Comparison of ENCODE assay signal across 8 mouse cellular contexts in the genomic region with DNA sequence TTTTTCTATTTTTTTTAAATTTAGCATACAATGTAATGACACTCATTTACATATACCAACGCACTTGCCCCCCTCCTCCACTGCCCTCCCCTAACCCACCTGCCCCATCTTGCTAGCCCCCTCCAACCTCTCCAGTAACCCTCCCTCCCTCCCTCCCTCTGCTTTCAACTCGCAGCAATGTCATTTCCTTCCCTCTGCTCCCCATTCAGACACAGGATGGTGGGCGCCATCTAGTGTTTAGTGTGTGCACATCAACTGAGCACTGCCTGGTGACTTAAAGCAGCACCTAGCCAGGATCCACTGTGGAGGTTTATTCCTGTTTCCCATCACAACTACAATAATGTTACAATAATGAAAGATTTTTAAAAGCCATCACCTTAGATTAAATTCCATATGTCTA.
DNase-seq lines count a peak whose midpoint lies in the region; ATAC-seq and TF ChIP-seq lines count a peak whose summit lies in the region.

No protein-coding gene starts in this region.

- H3K4me3 ChIP-seq in spleen, adult 2 months (ENCODE audit: extremely low read depth, insufficient read depth, insufficient read length), result no peak overlapping the region
- no peak overlapping the region for H3K4me3 ChIP-seq in forebrain, embryonic 14.5 days (ENCODE audit: low read depth, low read length)
- H3K4me3 ChIP-seq in midbrain, embryonic 15.5 days, result no peak overlapping the region
- no peak overlapping the region for H3K4me3 ChIP-seq in stomach, postnatal 0 days (ENCODE audit: low read depth, low read length)

- WGBS in spleen, adult 2 months, result 1% methylated on average over 3 of the region's 3 CpGs
- whole genome bisulfite sequencing in forebrain, embryonic 14.5 days, result 0% methylated on average over 3 of the region's 3 CpGs
- 4% methylated on average over 3 of the region's 3 CpGs for whole genome bisulfite sequencing in midbrain, embryonic 15.5 days
- WGBS in stomach, postnatal 0 days, result 4% methylated on average over 3 of the region's 3 CpGs

- H3K4me1 ChIP-seq in spleen, adult 2 months (ENCODE audit: control insufficient read depth, insufficient read depth, insufficient read length), result no peaks in the 10 kb centered on the region
- no peaks in the 10 kb centered on the region for H3K4me1 ChIP-seq in forebrain, embryonic 14.5 days (ENCODE audit: control insufficient read depth, insufficient read depth, low read length)
- H3K4me1 ChIP-seq in midbrain, embryonic 15.5 days, result no peaks in the 10 kb centered on the region
- no peaks in the 10 kb centered on the region for H3K4me1 ChIP-seq in stomach, postnatal 0 days (replicated peaks; ENCODE audit: control insufficient read depth, insufficient read depth)

- DNase-seq in spleen, adult 2 months (ENCODE audit: low read depth in 1 of 2, low spot score in 2 of 2), result peak in 1 of 2 experiments; percentile 20
- DNase-seq in spleen, adult 12 weeks (ENCODE audit: low spot score), result no peak
- DNase-seq in forebrain, embryonic 14.5 days (ENCODE audit: low spot score), result peak; percentile 89
- peak; percentile 71 for DNase-seq in left cerebral cortex, postnatal 4 days
- DNase-seq in stomach, postnatal 0 days (ENCODE audit: low spot score), result peak; percentile 74

- no peak overlapping the region for H3K4me2 ChIP-seq in forebrain, embryonic 14.5 days (ENCODE audit: low read length)
- H3K4me2 ChIP-seq in midbrain, embryonic 15.5 days, result no peak overlapping the region
- H3K4me2 ChIP-seq in stomach, postnatal 0 days (replicated peaks; ENCODE audit: low read depth), result no peak overlapping the region

- H3K9me3 ChIP-seq in forebrain, embryonic 14.5 days (replicated peaks; ENCODE audit: control insufficient read depth, low read length), result no peaks in the 10 kb centered on the region
- H3K9me3 ChIP-seq in midbrain, embryonic 15.5 days, result no peaks in the 10 kb centered on the region
- no peaks in the 10 kb centered on the region for H3K9me3 ChIP-seq in stomach, postnatal 0 days (ENCODE audit: control insufficient read depth, low read length)

- TF ChIP-seq POLR2A in spleen, adult 2 months (IDR thresholded peaks at IDR 0.05; ENCODE audit: low read depth, low read length), result no peak

- peak; percentile 92 for ATAC-seq in cerebellum, adult (ENCODE audit: insufficient number of reproducible peaks, low FRiP score, low TSS enrichment)
- ATAC-seq in forebrain, embryonic 14.5 days, result peak; percentile 90
- ATAC-seq in inflammation-experienced regulatory T-cells, adult 6 months, result peak; percentile 60
- peak; percentile 86 for ATAC-seq in midbrain, embryonic 15.5 days (replicated peaks)
- ATAC-seq in stomach, postnatal 0 days (ENCODE audit: low FRiP score, low TSS enrichment), result 0 out of 2 replicates have a peak, but pooled peaks have one; percentile 69

- intact Hi-C loops in left cerebral cortex, postnatal 4 days (cut with DNase I), result loop anchor here (5.0 kb wide), 1 partner anchor 637 kb away; no protein-coding TSS in a partner anchor

- no peak overlapping the region for H3K9ac ChIP-seq in forebrain, embryonic 14.5 days (ENCODE audit: low read length)
- no peak overlapping the region for H3K9ac ChIP-seq in midbrain, embryonic 15.5 days
- no peak overlapping the region for H3K9ac ChIP-seq in stomach, postnatal 0 days (ENCODE audit: low read length)

- no peaks in the 10 kb centered on the region for H3K27me3 ChIP-seq in spleen, adult 2 months (ENCODE audit: control insufficient read depth, insufficient read depth, low read length)
- no peaks in the 10 kb centered on the region for H3K27me3 ChIP-seq in forebrain, embryonic 14.5 days (replicated peaks; ENCODE audit: control insufficient read depth, insufficient read depth, low read length)
- H3K27me3 ChIP-seq in midbrain, embryonic 15.5 days (replicated peaks), result no peaks in the 10 kb centered on the region
- H3K27me3 ChIP-seq in stomach, postnatal 0 days (ENCODE audit: control insufficient read depth, insufficient read depth, low read length), result no peaks in the 10 kb centered on the region

- H3K27ac ChIP-seq in spleen, adult 2 months (ENCODE audit: insufficient read depth, low read length), result no peak overlapping the region
- H3K27ac ChIP-seq in forebrain, embryonic 14.5 days (ENCODE audit: low read depth, low read length), result no peak overlapping the region
- no peak overlapping the region for H3K27ac ChIP-seq in midbrain, embryonic 15.5 days
- H3K27ac ChIP-seq in stomach, postnatal 0 days (replicated peaks), result no peak overlapping the region

- no peaks in the 10 kb centered on the region for H3K36me3 ChIP-seq in spleen, adult 2 months (ENCODE audit: control insufficient read depth, insufficient read depth, low read length)
- no peaks in the 10 kb centered on the region for H3K36me3 ChIP-seq in forebrain, embryonic 14.5 days (ENCODE audit: control insufficient read depth, insufficient read depth, low read length)
- H3K36me3 ChIP-seq in midbrain, embryonic 15.5 days (replicated peaks), result no peaks in the 10 kb centered on the region
- no peaks in the 10 kb centered on the region for H3K36me3 ChIP-seq in stomach, postnatal 0 days (ENCODE audit: control insufficient read depth, insufficient read depth, low read length)

- no peak for TF ChIP-seq EP300 in stomach, postnatal 0 days (optimal IDR thresholded peaks at IDR 0.05)

- peak; percentile 31; the same call in 1 of the 2 replicates for TF ChIP-seq CTCF in spleen, adult 2 months (IDR thresholded peaks at IDR 0.05; ENCODE audit: extremely low read depth, insufficient read depth, insufficient read length, insufficient replicate concordance)
- TF ChIP-seq CTCF in stomach, postnatal 0 days (IDR thresholded peaks at IDR 0.05; ENCODE audit: low read depth), result peak; percentile 91
